Mouse (Mus musculus) brain, embryonic 14.5 days (tissue): ENCODE results near the gene Prkcz.

Experiments
- CTCF ChIP-seq: fragments of 200-500 bp; IDR thresholded peaks from 2 replicates; pipeline ENCODE4 v1.5.1; 2012; ENCODE audit warnings: inconsistent platforms, mild to moderate bottlenecking, moderate library complexity, borderline replicate concordance; ENCODE audit not compliant: insufficient read depth, insufficient read length; ENCODE audit errors: extremely low read depth
- POLR2A ChIP-seq: fragments of 200-500 bp; IDR thresholded peaks from 2 replicates; pipeline ENCODE4 v1.6.1; 2012; ENCODE audit warnings: mild to moderate bottlenecking, inconsistent platforms, borderline replicate concordance; ENCODE audit not compliant: poor library complexity, insufficient read depth, insufficient read length, severe bottlenecking; ENCODE audit errors: extremely low read depth

GRCm38 (mm10) chr4:155308068-155308467, 53.1 kb downstream of the Prkcz start:
- TF ChIP-seq CTCF: peak; percentile 93
- no peak for TF ChIP-seq POLR2A
